Mouse (Mus musculus): ENCODE measurements around the gene Erbb2. TPM values are rescaled to one million over a fixed set of nuclear protein-coding genes. Genes with fewer than 3 reads are reported as not detected.
A peak's percentile ranks its signal among the peaks of the same experiment; 100 is the strongest.

The Erbb2 gene
- polyA plus RNA-seq, 1 experiment from 2014 or later: 26.5 TPM

DNA sequence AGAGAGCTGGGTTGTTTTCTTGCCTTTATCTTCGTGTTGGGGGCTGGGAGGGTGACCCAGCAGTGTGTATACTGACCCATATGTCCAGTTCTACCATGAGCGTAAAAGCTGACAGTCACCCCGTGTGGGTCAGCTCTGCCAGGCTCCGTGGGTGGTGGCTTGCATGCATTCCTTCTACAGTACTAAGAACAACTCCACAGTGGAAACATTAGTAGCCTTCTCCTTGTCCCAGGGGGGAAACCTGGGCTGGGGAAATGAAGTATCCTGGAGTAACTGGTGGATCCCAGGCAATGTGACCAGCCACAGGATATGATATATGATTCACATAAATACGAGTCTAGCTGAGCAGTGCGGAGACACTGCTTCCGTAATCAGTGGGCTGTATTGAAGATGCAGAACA is 1.5 kb downstream of the Erbb2 start:
- Histone ChIP-seq H3K36me3 (replicated peaks; ENCODE audit: control insufficient read depth, insufficient read depth, low read depth, low read length) (no peaks in the 10 kb centered on the region), H3K4me2 (ENCODE audit: low read depth, low read length) (peak overlapping the region; percentile 85), H3K27me3 (ENCODE audit: control insufficient read depth, insufficient read depth, low read length) (no peaks in the 10 kb centered on the region), H3K9ac (replicated peaks; ENCODE audit: low read length) (peak overlapping the region; percentile 87), H3K4me1 (ENCODE audit: control insufficient read depth, insufficient read depth, low read length) (no peaks in the 10 kb centered on the region; the same call in 1 of the 2 replicates), H3K27ac (replicated peaks; ENCODE audit: low read depth, low read length) (no peak overlapping the region), H3K9me3 (replicated peaks; ENCODE audit: control insufficient read depth, low read length) (no peaks in the 10 kb centered on the region), H3K4me3 (ENCODE audit: low read depth, low read length) (peak overlapping the region; percentile 89)
- DNase-seq (ENCODE audit: low spot score) (no peak), ATAC-seq (replicated peaks; ENCODE audit: insufficient number of reproducible peaks, low FRiP score, low TSS enrichment, low read depth) (no peak)
- 18% methylated on average over 7 of the region's 7 CpGs for WGBS

DNA sequence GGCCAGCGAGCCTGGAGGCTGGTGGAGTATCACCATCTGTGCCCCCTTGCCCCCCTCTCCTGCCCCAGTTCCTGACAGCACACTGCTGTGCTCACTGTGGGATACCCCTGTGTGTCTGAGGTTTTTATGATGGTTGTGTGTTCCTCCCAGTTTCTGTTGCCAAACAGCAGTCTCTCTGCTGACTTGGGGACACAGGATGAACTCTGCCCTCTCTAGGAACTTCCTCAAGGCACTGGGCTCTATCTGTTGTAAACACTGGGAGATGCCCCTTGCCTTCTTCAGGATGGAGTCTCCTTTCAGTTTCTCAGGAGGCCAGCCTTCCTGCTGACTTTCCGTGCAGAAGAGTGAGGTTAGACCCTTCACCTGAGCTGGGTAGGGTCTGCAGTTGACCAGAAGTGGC is 1.9 kb downstream of the Erbb2 start:
- WGBS: 21% methylated on average over 2 of the region's 2 CpGs
- peak overlapping the region; percentile 89 for H3K4me3 ChIP-seq (ENCODE audit: low read depth, low read length)
- no peaks in the 10 kb centered on the region for H3K4me1 ChIP-seq (ENCODE audit: control insufficient read depth, insufficient read depth, low read length)
- H3K27ac ChIP-seq (replicated peaks; ENCODE audit: low read depth, low read length): no peak overlapping the region
- no peak overlapping the region; the same call in 1 of the 2 replicates for H3K9ac ChIP-seq (replicated peaks; ENCODE audit: low read length)
- ATAC-seq (replicated peaks; ENCODE audit: insufficient number of reproducible peaks, low FRiP score, low TSS enrichment, low read depth) (no peak), DNase-seq (ENCODE audit: low spot score) (no peak)
- no peaks in the 10 kb centered on the region; the same call in 1 of the 2 replicates for H3K36me3 ChIP-seq (replicated peaks; ENCODE audit: control insufficient read depth, insufficient read depth, low read depth, low read length)
- H3K9me3 ChIP-seq (replicated peaks; ENCODE audit: control insufficient read depth, low read length): no peaks in the 10 kb centered on the region
- peak overlapping the region; percentile 85 for H3K4me2 ChIP-seq (ENCODE audit: low read depth, low read length)
- no peaks in the 10 kb centered on the region for H3K27me3 ChIP-seq (ENCODE audit: control insufficient read depth, insufficient read depth, low read length)

DNA sequence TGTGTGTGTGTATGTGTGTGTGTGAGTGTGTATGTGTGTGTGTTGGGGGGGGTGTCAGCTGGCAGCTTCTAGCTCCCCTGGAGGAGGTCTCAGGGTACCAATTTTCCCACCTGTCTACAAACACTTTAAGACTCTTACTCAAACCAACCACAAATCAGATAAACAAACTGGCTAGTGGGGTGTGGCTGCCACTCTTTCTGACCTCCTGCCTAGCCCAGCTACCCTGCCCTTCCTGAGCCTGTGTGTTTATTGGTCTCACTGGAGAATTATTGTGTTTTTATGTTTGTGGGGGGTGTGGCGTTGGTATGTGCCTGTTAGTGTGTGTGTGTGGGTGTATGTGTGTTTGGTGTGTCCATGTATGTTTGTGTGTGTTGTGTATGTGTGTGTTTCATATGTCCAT is 4.8 kb downstream of the Erbb2 start:
- no peaks in the 10 kb centered on the region for H3K27me3 ChIP-seq (ENCODE audit: control insufficient read depth, insufficient read depth, low read length)
- no peak overlapping the region for H3K9ac ChIP-seq (replicated peaks; ENCODE audit: low read length)
- no peak overlapping the region for H3K27ac ChIP-seq (replicated peaks; ENCODE audit: low read depth, low read length)
- no peak overlapping the region for H3K4me3 ChIP-seq (ENCODE audit: low read depth, low read length)
- H3K4me1 ChIP-seq (ENCODE audit: control insufficient read depth, insufficient read depth, low read length): no peaks in the 10 kb centered on the region
- DNase-seq (ENCODE audit: low spot score) (no peak), ATAC-seq (replicated peaks; ENCODE audit: insufficient number of reproducible peaks, low FRiP score, low TSS enrichment, low read depth) (no peak)
- no peak overlapping the region for H3K4me2 ChIP-seq (ENCODE audit: low read depth, low read length)
- H3K9me3 ChIP-seq (replicated peaks; ENCODE audit: control insufficient read depth, low read length): no peaks in the 10 kb centered on the region
- WGBS: 76% methylated on average over 1 of the region's 1 CpGs
- no peaks in the 10 kb centered on the region; the same call in 1 of the 2 replicates for H3K36me3 ChIP-seq (replicated peaks; ENCODE audit: control insufficient read depth, insufficient read depth, low read depth, low read length)

DNA sequence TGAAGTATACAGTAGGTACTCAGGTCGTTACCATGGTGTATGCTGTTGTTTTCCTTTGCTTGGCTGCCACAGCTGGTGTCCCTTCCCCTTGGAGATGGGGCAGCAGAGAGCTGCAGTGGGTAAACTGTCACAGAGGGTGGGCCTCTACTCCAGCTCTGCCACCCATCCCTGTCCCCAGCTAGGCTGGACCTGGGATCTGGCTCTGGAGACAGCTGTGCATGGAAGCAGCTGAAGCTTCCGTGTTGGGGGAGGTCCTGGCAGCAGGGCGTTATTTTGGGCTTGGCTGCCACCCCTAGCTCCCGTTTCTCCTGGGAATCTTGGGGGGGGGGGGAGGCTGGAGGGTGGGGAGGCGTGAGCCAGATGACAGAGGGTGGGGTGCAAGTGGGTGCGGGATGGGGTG is 6.0 kb downstream of the Erbb2 start:
- H3K4me2 ChIP-seq (ENCODE audit: low read depth, low read length): no peak overlapping the region
- H3K9ac ChIP-seq (replicated peaks; ENCODE audit: low read length): no peak overlapping the region
- 73% methylated on average over 6 of the region's 6 CpGs for WGBS
- H3K4me3 ChIP-seq (ENCODE audit: low read depth, low read length): no peak overlapping the region
- H3K4me1 ChIP-seq (ENCODE audit: control insufficient read depth, insufficient read depth, low read length): no peaks in the 10 kb centered on the region
- H3K36me3 ChIP-seq (replicated peaks; ENCODE audit: control insufficient read depth, insufficient read depth, low read depth, low read length): no peaks in the 10 kb centered on the region; the same call in none of the 2 replicates
- no peak for DNase-seq (ENCODE audit: low spot score)
- H3K27me3 ChIP-seq (ENCODE audit: control insufficient read depth, insufficient read depth, low read length): no peaks in the 10 kb centered on the region
- ATAC-seq (replicated peaks; ENCODE audit: insufficient number of reproducible peaks, low FRiP score, low TSS enrichment, low read depth): no peak
- no peak overlapping the region for H3K27ac ChIP-seq (replicated peaks; ENCODE audit: low read depth, low read length)
- no peaks in the 10 kb centered on the region for H3K9me3 ChIP-seq (replicated peaks; ENCODE audit: control insufficient read depth, low read length)

DNA sequence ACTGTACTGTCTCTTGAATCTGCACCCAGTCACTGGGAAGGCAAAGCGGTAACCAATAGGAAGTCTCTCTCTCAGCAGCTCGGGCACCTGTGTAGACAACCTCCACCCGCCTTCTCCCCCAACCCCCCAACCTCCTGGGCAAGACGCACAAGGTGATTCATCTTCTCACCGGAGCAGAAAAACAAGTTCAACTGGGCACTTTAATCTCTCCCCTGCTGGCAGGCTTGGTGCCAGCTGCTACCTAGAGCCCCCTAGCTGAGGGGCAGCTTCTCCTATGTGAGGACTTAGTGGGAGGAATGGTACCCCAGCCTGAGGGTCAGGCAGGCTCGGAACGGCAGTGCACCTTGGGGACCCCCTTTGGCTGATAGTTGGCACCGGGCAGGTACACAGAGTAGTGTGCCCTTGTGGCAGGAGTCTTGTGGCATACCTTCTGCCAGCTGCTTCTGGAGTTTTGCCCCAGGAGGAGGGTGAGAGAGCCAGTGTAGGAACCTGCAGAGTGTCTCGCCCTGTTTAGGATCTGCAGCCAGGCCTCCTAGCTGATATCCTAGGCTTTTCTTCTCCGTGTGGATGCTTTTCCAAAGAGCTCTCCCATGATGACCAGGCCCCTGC is 6.8 kb downstream of the Erbb2 start:
- H3K9ac ChIP-seq (replicated peaks; ENCODE audit: low read length): no peak overlapping the region
- H3K36me3 ChIP-seq (replicated peaks; ENCODE audit: control insufficient read depth, insufficient read depth, low read depth, low read length): no peaks in the 10 kb centered on the region; the same call in none of the 2 replicates
- H3K9me3 ChIP-seq (replicated peaks; ENCODE audit: control insufficient read depth, low read length): no peaks in the 10 kb centered on the region
- DNase-seq (ENCODE audit: low spot score): no peak
- no peaks in the 10 kb centered on the region for H3K27me3 ChIP-seq (ENCODE audit: control insufficient read depth, insufficient read depth, low read length)
- H3K4me3 ChIP-seq (ENCODE audit: low read depth, low read length): no peak overlapping the region
- ATAC-seq (replicated peaks; ENCODE audit: insufficient number of reproducible peaks, low FRiP score, low TSS enrichment, low read depth): no peak
- H3K4me1 ChIP-seq (ENCODE audit: control insufficient read depth, insufficient read depth, low read length): no peaks in the 10 kb centered on the region
- WGBS: 82% methylated on average over 10 of the region's 10 CpGs
- H3K27ac ChIP-seq (replicated peaks; ENCODE audit: low read depth, low read length): no peak overlapping the region
- H3K4me2 ChIP-seq (ENCODE audit: low read depth, low read length): no peak overlapping the region

DNA sequence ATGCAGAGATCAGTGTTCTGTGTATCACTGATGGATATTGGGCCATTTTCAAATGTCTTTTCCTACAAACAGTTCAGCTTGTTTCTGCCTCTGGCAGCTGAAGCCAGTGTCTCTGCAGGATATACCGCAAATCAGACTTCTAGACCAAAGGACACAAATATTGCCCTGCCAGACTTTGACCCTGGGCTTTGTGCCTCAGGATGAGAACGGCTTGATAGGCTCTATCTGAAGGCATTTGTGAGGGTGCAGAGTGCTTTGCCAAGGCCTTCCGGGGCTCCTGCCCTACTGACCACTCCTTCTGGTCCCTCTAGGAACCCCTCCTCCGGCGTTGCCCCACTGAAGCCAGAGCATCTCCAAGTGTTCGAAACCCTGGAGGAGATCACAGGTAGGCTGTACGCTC is 14.3 kb downstream of the Erbb2 start:
- Histone ChIP-seq H3K9me3 (replicated peaks; ENCODE audit: control insufficient read depth, low read length) (no peaks in the 10 kb centered on the region), H3K4me1 (ENCODE audit: control insufficient read depth, insufficient read depth, low read length) (no peaks in the 10 kb centered on the region), H3K36me3 (replicated peaks; ENCODE audit: control insufficient read depth, insufficient read depth, low read depth, low read length) (no peaks in the 10 kb centered on the region; the same call in 1 of the 2 replicates), H3K4me3 (ENCODE audit: low read depth, low read length) (no peak overlapping the region), H3K4me2 (ENCODE audit: low read depth, low read length) (no peak overlapping the region), H3K9ac (replicated peaks; ENCODE audit: low read length) (no peak overlapping the region), H3K27me3 (ENCODE audit: control insufficient read depth, insufficient read depth, low read length) (no peaks in the 10 kb centered on the region), H3K27ac (replicated peaks; ENCODE audit: low read depth, low read length) (no peak overlapping the region)
- ATAC-seq (replicated peaks; ENCODE audit: insufficient number of reproducible peaks, low FRiP score, low TSS enrichment, low read depth): no peak
- WGBS: 93% methylated on average over 7 of the region's 7 CpGs
- no peak for DNase-seq (ENCODE audit: low spot score)

DNA sequence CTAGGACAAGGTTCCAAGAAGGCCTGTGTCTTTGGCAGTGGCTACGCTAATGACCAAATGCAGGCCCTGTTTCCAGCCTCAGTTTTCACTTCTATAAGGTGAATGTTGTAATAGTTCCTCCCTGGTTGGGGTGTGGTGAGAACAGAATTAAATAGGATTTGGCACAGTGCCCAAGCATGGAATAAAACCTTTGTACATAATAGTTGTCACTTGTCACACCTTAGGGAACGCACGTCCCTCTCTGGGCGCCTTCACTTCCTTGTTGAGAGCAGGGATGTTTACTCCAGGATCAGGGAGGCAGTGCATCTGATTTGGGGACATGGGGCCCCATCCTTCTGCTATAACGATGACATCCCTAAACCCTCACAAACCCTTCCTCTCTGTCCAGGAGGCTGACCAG is 16.2 kb downstream of the Erbb2 start:
- no peak for DNase-seq (ENCODE audit: low spot score)
- Histone ChIP-seq H3K27me3 (ENCODE audit: control insufficient read depth, insufficient read depth, low read length) (no peaks in the 10 kb centered on the region), H3K4me2 (ENCODE audit: low read depth, low read length) (no peak overlapping the region), H3K36me3 (replicated peaks; ENCODE audit: control insufficient read depth, insufficient read depth, low read depth, low read length) (no peaks in the 10 kb centered on the region; the same call in 1 of the 2 replicates), H3K27ac (replicated peaks; ENCODE audit: low read depth, low read length) (no peak overlapping the region), H3K9me3 (replicated peaks; ENCODE audit: control insufficient read depth, low read length) (no peaks in the 10 kb centered on the region), H3K4me1 (ENCODE audit: control insufficient read depth, insufficient read depth, low read length) (no peaks in the 10 kb centered on the region), H3K9ac (replicated peaks; ENCODE audit: low read length) (no peak overlapping the region), H3K4me3 (ENCODE audit: low read depth, low read length) (no peak overlapping the region)
- ATAC-seq (replicated peaks; ENCODE audit: insufficient number of reproducible peaks, low FRiP score, low TSS enrichment, low read depth): no peak
- WGBS: 91% methylated on average over 5 of the region's 5 CpGs

DNA sequence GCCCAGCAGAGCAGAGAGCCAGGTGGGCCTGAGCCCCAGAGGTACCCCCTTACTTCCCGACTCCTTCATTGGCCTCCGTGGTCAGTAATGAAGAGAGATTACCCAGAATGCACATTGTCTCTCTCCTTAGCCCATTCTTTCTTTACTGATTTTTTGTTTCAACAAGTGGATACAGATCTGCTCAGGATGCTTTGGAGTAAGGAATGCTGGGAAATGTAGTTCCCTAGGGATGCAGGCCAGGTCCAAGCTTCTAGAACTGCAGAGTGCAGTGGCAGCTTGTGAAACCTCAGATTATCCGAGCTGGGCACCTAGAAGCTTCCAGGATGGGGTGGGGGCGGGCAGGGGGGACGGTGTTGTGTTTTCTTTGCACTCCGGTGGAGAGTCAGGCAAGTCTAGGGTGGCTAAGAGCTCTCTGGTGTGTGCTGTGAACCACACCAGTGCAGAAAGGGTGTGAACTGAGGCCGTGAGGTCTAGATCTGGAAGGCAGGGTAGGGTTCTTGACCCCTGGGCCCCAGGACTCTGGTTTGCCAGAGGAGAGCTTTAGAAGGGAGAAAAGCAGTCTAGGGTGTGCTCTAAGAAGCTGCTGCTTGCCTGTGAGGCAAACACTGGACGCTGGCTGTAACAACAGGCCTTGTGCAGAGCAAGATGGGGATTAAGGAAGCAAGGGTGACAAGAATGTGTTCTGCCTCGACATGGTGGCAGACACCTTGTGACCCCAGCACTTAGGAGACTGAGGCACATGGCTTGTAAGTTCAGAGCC is 19.7 kb downstream of the Erbb2 start:
- Histone ChIP-seq H3K9me3 (replicated peaks; ENCODE audit: control insufficient read depth, low read length) (no peaks in the 10 kb centered on the region), H3K27me3 (ENCODE audit: control insufficient read depth, insufficient read depth, low read length) (no peaks in the 10 kb centered on the region), H3K4me2 (ENCODE audit: low read depth, low read length) (no peak overlapping the region), H3K9ac (replicated peaks; ENCODE audit: low read length) (no peak overlapping the region), H3K36me3 (replicated peaks; ENCODE audit: control insufficient read depth, insufficient read depth, low read depth, low read length) (no peaks in the 10 kb centered on the region; the same call in 1 of the 2 replicates), H3K27ac (replicated peaks; ENCODE audit: low read depth, low read length) (no peak overlapping the region), H3K4me3 (ENCODE audit: low read depth, low read length) (no peak overlapping the region), H3K4me1 (ENCODE audit: control insufficient read depth, insufficient read depth, low read length) (no peaks in the 10 kb centered on the region)
- WGBS: 81% methylated on average over 9 of the region's 9 CpGs
- no peak for DNase-seq (ENCODE audit: low spot score)
- ATAC-seq (replicated peaks; ENCODE audit: insufficient number of reproducible peaks, low FRiP score, low TSS enrichment, low read depth): no peak

All from embryonic facial prominence, embryonic 11.5 days (tissue).